Mouse (Mus musculus) hindbrain, embryonic 11.5 days (tissue): ENCODE data around the gene Gm12355. TPM values are rescaled to one million over a fixed set of nuclear protein-coding genes. Genes with fewer than 3 reads are reported as not detected.
"Not testable (repeated sequence)": the region's sequence is repeated elsewhere in the genome, so short reads cannot be mapped to it uniquely, and the experiment has no call there.

Experiments
- ATAC-seq: fragments of 200-750 bp; cut with Nextera tagmentation; 2 replicates; pipeline ENCODE4 v1.8.0; 2017; ENCODE audit warnings: mild to moderate bottlenecking, moderate TSS enrichment, moderate library complexity; ENCODE audit not compliant: low FRiP score
- DNase-seq: peaks from one replicate; pipeline ENCODE4 v3.0.0-alpha.2; 2015; ENCODE audit warnings: low spot score
- H3K27ac ChIP-seq: fragments of 300-500 bp; sonication (generic); 2 replicates; pipeline ENCODE4 v1.5.1; 2014; ENCODE audit warnings: mild to moderate bottlenecking, low read depth, low read length
- H3K27me3 ChIP-seq: fragments of 300-500 bp; sonication (generic); 2 replicates; pipeline ENCODE4 v1.6.1; 2014; ENCODE audit warnings: mild to moderate bottlenecking, low read length, moderate library complexity, mixed read lengths; ENCODE audit not compliant: control insufficient read depth, insufficient read depth
- H3K36me3 ChIP-seq: fragments of 300-500 bp; sonication (generic); 2 replicates; pipeline ENCODE4 v1.6.1; 2014; ENCODE audit warnings: mild to moderate bottlenecking, low read length, moderate library complexity, mixed read lengths; ENCODE audit not compliant: control insufficient read depth, insufficient read depth
- H3K4me1 ChIP-seq: fragments of 300-500 bp; sonication (generic); replicated peaks from 2 replicates; pipeline ENCODE4 v1.6.1; 2014; ENCODE audit warnings: low read length, mixed read lengths; ENCODE audit not compliant: control insufficient read depth, insufficient read depth
- H3K4me2 ChIP-seq: fragments of 300-500 bp; sonication (generic); replicated peaks from 2 replicates; pipeline ENCODE4 v1.6.1; 2014; ENCODE audit warnings: mild to moderate bottlenecking, low read depth, low read length
- H3K4me3 ChIP-seq: fragments of 300-500 bp; sonication (generic); 2 replicates; pipeline ENCODE4 v1.5.1; 2014; ENCODE audit warnings: low read depth, low read length
- H3K9ac ChIP-seq: fragments of 300-500 bp; sonication (generic); 2 replicates; pipeline ENCODE4 v1.6.1; 2014; ENCODE audit warnings: low read depth, low read length
- H3K9me3 ChIP-seq: fragments of 300-500 bp; sonication (generic); 2 replicates; pipeline ENCODE4 v1.6.1; 2016; ENCODE audit warnings: low read length; ENCODE audit not compliant: control insufficient read depth
- WGBS: fragments of 180-500 bp; shearing (Covaris S2); extraction: QIAGEN DNeasy Blood & Tissue Kit; methylation state at CpG from one replicate; pipeline ENCODE4 v1.1.7; 2014; 5-methylcytosine and 5-hydroxymethylcytosine counted together
- polyA plus RNA-seq: library from polyadenylated mRNA; unstranded; fragments of >200 nt; fragmentation: Nextera tagmentation; extraction: Ambion mirVana; gene quantifications from 2 replicates; pipeline ENCODE4 v1.2.1, GENCODE M21; 2014

Gm12355 gene
- polyA plus RNA-seq, 1 experiment from 2014 or later, result 1.8 TPM

DNA sequence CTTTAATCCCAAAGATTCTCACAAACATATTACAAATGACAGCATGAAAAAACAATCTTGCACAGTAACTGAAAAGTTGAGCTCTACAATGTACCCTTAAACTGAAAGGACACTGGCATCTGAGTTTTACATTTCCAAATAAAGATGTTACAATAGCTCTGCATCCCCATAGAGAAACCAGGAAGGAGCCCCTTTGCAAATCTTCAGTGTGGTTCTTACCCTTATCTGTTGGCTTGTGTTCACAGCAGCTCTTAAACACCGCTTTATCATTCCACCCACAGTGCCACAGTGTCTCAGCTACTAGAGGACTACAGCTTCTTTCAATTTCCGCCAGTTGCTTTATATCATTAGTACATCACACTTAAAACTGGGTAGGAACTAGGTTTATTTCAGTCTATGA, 1.1 kb downstream of the Gm12355 start:
- not testable (repeated sequence) for H3K27me3 ChIP-seq

DNA sequence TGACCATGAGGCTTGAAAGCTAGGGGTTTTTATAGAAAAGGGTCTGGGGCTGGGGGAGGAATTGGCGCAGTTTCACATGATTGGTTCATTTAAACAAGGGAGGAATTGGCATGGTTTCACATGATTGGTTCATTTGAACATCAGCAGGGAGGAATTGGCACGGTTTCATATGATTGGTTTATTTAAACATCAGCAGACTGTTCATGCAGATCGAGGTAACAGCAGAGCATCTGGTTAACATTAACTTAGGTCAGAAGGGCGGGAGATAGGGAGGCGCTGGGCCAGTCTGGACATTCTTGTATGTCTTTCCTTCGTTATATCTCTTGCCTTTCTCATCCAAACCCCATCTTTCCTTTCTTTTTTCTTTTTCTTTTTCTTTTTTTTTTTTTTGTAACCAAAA, 1.5 kb downstream of the Gm12355 start:
- H3K9me3 ChIP-seq, H3K4me3 ChIP-seq, H3K4me2 ChIP-seq, H3K27me3 ChIP-seq, ATAC-seq, H3K9ac ChIP-seq, H3K27ac ChIP-seq, H3K36me3 ChIP-seq, DNase-seq, H3K4me1 ChIP-seq: not testable (repeated sequence)
- WGBS, result 84% methylated on average over 6 of the region's 6 CpGs

More for the DNA sequence above, 1.1 kb downstream of the Gm12355 start:
- H3K27ac ChIP-seq, H3K9ac ChIP-seq, H3K4me1 ChIP-seq, ATAC-seq, H3K9me3 ChIP-seq, H3K4me3 ChIP-seq, H3K36me3 ChIP-seq, DNase-seq, H3K4me2 ChIP-seq: not testable (repeated sequence)
- WGBS, result 87% methylated on average over 2 of the region's 2 CpGs

DNA sequence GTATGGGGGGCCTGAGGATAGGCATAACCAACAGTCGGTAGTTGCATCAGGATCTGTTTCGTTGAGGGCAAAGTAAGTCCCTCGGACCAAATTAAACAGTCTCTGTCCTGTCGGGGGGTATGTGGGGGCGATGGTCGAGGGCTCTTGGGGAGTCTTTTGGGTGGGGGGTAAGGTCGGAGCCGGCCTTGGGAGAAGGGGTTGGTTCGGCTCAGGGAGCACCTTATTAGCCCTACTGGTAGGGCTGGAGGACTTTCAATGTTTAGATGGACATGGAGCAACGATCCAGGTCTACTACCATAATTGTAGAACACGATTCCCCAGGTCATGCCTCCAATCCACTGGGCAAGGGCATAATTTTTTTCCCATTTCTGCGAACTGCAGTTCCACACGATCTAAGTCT, 4.7 kb downstream of the Gm12355 start:
- Histone ChIP-seq H3K4me2 (no peak overlapping the region), H3K27me3 (no peaks in the 10 kb centered on the region), H3K27ac (no peak overlapping the region), H3K9ac (no peak overlapping the region), H3K4me1 (no peaks in the 10 kb centered on the region), H3K4me3 (no peak overlapping the region), H3K36me3 (no peaks in the 10 kb centered on the region), H3K9me3 (no peaks in the 10 kb centered on the region)
- DNase-seq (no peak), ATAC-seq (no peak)
- 91% methylated on average over 13 of the region's 13 CpGs for WGBS

DNA sequence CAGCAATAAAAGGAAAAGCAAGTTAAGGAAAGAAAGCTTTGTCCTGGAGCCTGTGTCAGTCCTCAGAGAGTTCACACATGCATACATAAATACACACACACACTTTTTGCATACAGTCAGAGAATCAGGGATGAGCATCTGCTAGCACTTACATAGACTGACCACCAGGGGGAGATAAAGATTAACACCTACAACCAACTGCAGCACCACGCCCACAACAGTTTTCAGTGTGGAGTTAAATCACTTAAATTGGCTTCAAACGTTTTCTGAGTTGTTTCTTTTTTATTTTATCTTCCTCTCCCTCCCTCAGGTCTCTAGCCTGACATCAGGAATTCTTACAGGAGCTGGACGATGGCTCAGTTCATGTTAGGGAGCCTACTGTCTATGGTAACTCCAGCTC, 18.7 kb downstream of the Gm12355 start:
- DNase-seq, result peak; percentile 71
- no peaks in the 10 kb centered on the region for H3K4me1 ChIP-seq
- 11% methylated on average over 3 of the region's 3 CpGs for WGBS

DNA sequence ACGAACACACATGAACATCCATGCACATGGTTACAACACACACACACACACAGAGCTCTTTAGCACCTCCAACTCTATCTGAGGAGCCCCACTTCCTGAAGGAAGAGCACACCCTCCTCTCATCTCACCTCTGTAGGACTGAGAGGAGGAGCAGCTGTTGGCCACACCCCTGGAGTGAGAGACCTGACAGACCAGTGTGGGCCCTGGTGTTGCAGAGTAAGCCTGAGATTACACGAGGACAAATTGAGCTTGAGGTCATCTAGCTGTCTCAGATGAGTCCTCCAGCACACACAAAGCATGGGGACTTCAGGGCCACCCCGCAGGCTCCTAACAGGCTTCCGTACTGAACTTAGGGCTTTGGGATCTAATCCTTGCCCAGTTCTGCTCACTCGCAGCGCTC, 20.6 kb downstream of the Gm12355 start:
- 68% methylated on average over 6 of the region's 6 CpGs for WGBS
- not testable (repeated sequence) for H3K36me3 ChIP-seq

More for the DNA sequence above, 18.7 kb downstream of the Gm12355 start:
- Histone ChIP-seq H3K9me3 (no peaks in the 10 kb centered on the region), H3K4me3 (no peak overlapping the region), H3K9ac (no peak overlapping the region), H3K27me3 (peaks cover 2% of the 10 kb centered on the region; the same call in 1 of the 2 replicates), H3K27ac (no peak overlapping the region), H3K4me2 (no peak overlapping the region), H3K36me3 (no peaks in the 10 kb centered on the region)
- ATAC-seq, result no peak

DNA sequence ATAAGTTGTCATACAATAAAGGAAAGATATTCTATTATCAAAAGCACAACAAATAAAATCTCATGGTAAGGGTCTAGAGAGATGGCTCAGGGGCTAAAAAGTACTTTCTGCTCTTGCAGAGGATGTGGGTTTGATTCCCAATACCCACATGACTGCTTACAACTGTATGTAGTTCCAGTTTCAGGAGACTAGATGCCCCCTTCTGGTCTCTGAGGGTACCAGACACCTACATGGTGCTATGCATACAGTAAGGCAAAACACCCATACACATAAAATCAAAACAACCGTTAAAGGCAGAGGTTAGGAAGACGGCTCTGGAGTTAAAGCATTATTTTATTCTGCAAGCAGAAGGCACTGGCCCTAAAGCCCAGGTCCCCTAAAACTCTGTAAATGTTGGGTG, 21.5 kb downstream of the Gm12355 start:
- ATAC-seq (no peak), DNase-seq (no peak)
- Histone ChIP-seq H3K9me3 (no peaks in the 10 kb centered on the region), H3K4me3 (no peak overlapping the region), H3K27ac (no peak overlapping the region), H3K27me3 (0 out of 2 replicates have a peak, but pooled peaks cover 4% of the 10 kb centered on the region), H3K4me1 (no peaks in the 10 kb centered on the region), H3K9ac (no peak overlapping the region), H3K36me3 (no peaks in the 10 kb centered on the region), H3K4me2 (no peak overlapping the region)
- WGBS, result 89% methylated on average over 2 of the region's 2 CpGs

More for the DNA sequence above, 20.6 kb downstream of the Gm12355 start:
- H3K27ac ChIP-seq, H3K27me3 ChIP-seq, H3K4me3 ChIP-seq, H3K9ac ChIP-seq, H3K4me2 ChIP-seq, DNase-seq, H3K4me1 ChIP-seq, H3K9me3 ChIP-seq, ATAC-seq: not testable (repeated sequence)

DNA sequence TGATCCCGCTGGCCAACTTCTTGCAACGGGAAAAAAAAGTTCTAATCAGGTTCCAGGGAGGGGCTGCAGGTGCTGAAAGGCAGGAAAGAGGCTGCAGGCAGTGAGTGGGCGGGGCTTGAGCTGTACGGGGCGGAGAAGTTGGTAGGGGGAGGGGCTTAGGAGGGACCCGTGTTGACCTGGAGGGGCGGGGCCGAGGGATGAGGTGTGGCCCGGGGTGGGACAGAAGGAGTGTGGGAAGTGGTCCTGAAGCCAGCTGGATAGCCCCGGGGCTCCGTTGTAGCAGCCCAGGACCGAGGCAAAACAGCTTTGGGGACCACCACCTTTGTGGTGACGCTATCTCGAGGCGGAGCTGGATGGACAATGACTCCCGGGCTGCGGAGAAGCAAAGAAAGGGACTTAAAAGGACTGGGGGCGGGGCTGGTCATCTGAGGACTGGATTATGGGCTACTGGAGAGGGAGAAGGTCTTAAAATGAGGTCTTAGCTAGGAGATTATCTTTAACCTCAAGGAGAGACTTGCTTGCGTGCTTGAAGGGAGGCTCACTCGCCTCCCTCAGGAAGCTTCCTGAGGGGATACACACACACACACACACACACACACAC, 23.3 kb downstream of the Gm12355 start:
- Histone ChIP-seq H3K4me3 (peak overlapping the region; percentile 17; the same call in 1 of the 2 replicates), H3K9ac (peak overlapping the region; percentile 20), H3K9me3 (no peaks in the 10 kb centered on the region), H3K4me2 (peak overlapping the region; percentile 45), H3K36me3 (no peaks in the 10 kb centered on the region), H3K27me3 (0 out of 2 replicates have a peak, but pooled peaks cover 5% of the 10 kb centered on the region), H3K27ac (no peak overlapping the region), H3K4me1 (no peaks in the 10 kb centered on the region)
- peak; percentile 66 for DNase-seq
- 0 out of 2 replicates have a peak, but pooled peaks have one; percentile 22 for ATAC-seq
- 3% methylated on average over 20 of the region's 20 CpGs for WGBS

DNA sequence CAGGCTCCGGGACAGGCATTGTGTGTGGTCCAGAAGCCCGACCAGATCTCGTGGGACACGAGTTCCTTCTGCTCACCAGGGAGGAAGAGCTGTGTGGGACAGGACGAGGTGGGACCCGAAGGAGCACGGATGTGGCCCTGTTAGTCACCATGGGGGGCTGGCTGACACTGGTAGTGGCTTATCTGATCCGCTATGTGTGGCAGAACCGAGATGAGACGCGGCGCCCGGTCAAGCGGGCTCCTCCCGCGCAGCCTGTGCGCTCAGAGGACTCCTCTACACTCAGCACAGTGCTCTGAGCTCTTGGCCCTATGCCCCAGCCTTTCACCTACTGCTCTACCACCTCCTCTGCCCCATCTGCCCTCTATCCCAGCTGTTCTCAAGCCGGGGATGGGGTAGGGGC, 26.2 kb downstream of the Gm12355 start:
- H3K27ac ChIP-seq, result no peak overlapping the region
- no peak for DNase-seq
- no peak overlapping the region for H3K4me2 ChIP-seq
- no peaks in the 10 kb centered on the region for H3K36me3 ChIP-seq
- H3K4me1 ChIP-seq, result no peaks in the 10 kb centered on the region
- no peak overlapping the region for H3K9ac ChIP-seq
- ATAC-seq, result no peak
- WGBS, result 36% methylated on average over 18 of the region's 18 CpGs
- 0 out of 2 replicates have a peak, but pooled peaks cover 5% of the 10 kb centered on the region for H3K27me3 ChIP-seq
- H3K4me3 ChIP-seq, result no peak overlapping the region
- no peaks in the 10 kb centered on the region for H3K9me3 ChIP-seq

DNA sequence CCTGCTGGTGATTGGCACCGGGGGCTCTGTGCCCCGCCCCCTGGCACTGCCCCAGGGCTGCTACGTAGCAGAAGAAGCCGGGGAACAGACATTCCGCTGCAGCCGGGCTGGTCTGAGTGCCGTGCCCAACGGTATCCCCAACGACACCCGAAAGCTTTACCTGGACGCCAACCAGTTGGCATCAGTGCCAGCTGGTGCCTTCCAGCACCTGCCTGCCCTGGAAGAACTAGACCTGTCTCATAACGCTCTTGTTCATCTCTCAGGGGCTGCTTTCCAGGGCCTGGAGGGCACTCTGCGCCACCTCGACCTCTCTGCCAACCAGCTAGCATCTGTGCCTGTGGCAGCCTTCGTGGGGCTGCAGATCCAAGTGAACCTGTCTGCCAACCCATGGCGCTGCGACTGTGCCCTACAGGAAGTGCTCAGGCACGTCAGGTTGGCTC, 26.6 kb downstream of the Gm12355 start:
- DNase-seq, result no peak
- Histone ChIP-seq H3K9ac (no peak overlapping the region), H3K9me3 (no peaks in the 10 kb centered on the region), H3K36me3 (no peaks in the 10 kb centered on the region), H3K4me2 (no peak overlapping the region), H3K4me1 (no peaks in the 10 kb centered on the region), H3K4me3 (no peak overlapping the region), H3K27me3 (0 out of 2 replicates have a peak, but pooled peaks cover 5% of the 10 kb centered on the region), H3K27ac (no peak overlapping the region)
- WGBS, result 70% methylated on average over 18 of the region's 18 CpGs
- no peak for ATAC-seq
